Mouse (Mus musculus): ENCODE data around the gene Lrrc42. TPM values are rescaled to one million over a fixed set of nuclear protein-coding genes. Genes with fewer than 3 reads are reported as not detected.

Lrrc42 gene
- total RNA-seq (2023) = 16.1 to 25.8 TPM (median 22.4 TPM) in 4 replicates

DNA sequence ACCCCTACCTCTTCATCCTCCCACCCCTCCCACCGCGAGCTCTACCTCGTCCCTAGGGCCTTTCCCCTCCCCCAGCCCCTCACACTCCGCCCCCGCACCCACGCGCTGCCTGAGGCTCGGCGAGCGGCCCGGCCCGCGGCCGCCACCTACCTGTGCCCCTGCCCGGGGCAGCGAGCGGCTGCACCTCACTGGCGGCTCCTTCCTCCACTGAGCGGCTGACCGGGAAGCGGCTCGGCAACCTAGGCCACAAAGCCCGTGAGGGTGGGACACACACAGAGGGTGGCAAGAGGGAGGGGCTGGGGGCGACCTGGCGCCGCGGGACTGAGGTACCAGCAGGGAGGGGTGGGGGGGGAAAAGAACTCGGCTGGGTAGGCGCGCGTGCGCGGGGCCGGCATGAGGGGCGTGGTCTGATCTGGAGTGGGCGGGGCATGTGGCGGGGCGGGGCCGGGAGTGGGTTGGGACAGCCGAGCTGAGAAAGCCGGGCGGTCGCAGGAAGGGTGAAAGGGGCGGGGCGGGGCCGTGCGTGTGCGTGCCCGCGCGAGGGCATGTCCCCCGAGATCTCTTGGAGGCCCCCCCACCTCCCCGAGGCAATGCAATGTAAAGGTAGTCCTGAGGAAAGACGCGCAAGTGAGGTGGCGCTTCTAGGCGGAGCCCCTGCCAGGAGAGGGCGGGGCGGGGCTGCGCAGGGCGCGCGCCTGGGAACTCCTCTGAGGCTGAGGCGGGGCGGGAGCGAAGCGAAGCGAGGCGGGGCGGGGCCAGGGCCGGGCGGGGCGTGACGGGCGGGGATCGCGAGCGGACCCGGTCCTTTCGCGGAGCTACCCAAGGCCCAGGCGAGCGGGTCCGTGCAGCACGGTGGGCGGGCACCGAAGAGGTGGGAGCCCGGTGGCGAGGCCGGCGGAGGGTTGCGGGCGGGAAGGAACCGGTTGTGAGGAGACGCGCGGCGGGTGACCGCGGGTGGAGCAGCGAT, at the start of gene Lrrc42, which contains the start of gene Hspb11:
Gene Lrrc42 (minus strand): TSS at position 408 of the 967 bp plus-strand sequence.
Gene Hspb11 (plus strand): TSS at position 469 of the 967 bp plus-strand sequence.

DNA sequence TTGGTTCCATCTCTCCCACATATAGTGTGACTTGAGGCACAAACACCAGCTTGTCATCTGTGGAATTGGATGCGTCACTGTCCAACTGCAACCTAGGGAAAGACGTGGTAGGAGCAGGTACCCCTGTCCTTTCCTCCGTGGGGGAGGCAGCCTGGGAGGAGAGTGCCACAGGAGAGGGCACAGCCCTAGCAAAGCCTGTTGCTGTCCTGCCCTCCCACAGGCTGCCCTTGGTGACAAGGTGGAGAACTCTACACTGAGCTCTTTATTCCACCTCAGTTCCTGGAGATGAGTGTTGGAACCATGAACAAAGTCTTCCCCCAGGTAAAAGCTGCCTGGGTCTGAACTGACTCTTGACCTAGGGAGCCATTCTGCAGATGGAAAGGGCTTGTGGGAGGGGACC, 44.5 kb downstream of the Lrrc42 start, which contains the start of gene Ldlrad1:
Gene Ldlrad1 (plus strand): TSS at position 301 of the 400 bp plus-strand sequence.

Other genes starting within 250 kb of the Lrrc42 start
- 69.3 to 77.2 TPM (median 75.1 TPM) in 4 replicates for gene Mrpl37, start 186.7 kb downstream of the Lrrc42 start, total RNA-seq (2023)
- 6.3 to 17.5 TPM (median 12.8 TPM) in 4 replicates for gene Cyb5rl, start 186.5 kb downstream of the Lrrc42 start, total RNA-seq (2023)
- 0.22 to 0.95 TPM in 2 of 4 replicates, not detected in the others for gene Cdcp2, start 156.6 kb downstream of the Lrrc42 start, total RNA-seq (2023)
- 76.8 to 87.5 TPM (median 81.0 TPM) in 4 replicates for gene Tmem59, start 75.1 kb downstream of the Lrrc42 start, total RNA-seq (2023)
- 33.6 to 40.0 TPM (median 36.0 TPM) in 4 replicates for gene Tceanc2, start 74.4 kb downstream of the Lrrc42 start, total RNA-seq (2023)
- gene Ldlrad1, start 44.4 kb downstream of the Lrrc42 start, total RNA-seq (2023) = not detected in 4 replicates
- gene Hspb11, start 61 bp upstream of the Lrrc42 start, total RNA-seq (2023) = 9.9 to 19.2 TPM (median 13.7 TPM) in 4 replicates
- gene Dio1, start 53.6 kb upstream of the Lrrc42 start, total RNA-seq (2023) = not detected in 4 replicates
- gene Yipf1, start 60.8 kb upstream of the Lrrc42 start, total RNA-seq (2023) = 37.6 to 46.4 TPM (median 43.4 TPM) in 4 replicates
- 6.5 to 10.0 TPM (median 8.2 TPM) in 4 replicates for gene Ndc1, start 114.3 kb upstream of the Lrrc42 start, total RNA-seq (2023)
- 0.42 to 1.7 TPM (median 0.66 TPM) in 3 of 4 replicates, not detected in the other for gene Glis1, start 181.1 kb upstream of the Lrrc42 start, total RNA-seq (2023)